Mouse (Mus musculus): ENCODE measurements around the gene A630073D07Rik.
A peak's percentile ranks its signal among the peaks of the same experiment; 100 is the strongest.
"Not testable (repeated sequence)": the region's sequence is repeated elsewhere in the genome, so short reads cannot be mapped to it uniquely, and the experiment has no call there.

The A630073D07Rik gene

DNA sequence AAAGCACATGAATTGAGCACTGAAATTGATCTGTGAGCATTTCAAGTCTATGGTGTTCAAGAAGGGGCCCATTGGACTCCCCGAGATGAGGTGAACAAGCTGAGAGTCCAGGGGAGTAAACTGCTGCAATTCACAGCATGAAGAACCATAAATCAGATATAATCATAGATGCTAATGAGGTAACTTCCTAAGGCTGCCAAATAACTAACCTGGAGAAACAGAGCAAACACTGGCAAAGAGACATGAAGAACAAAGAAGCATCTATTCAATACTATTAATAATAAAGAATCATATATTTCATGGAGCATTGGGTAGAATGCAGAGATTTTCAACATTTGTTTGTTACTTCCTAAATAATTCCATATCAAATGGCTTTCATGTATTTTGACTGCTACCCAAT, at the start of gene A630073D07Rik:
Gene A630073D07Rik, minus strand, starts transcription at position 101 of the 400 bp plus-strand sequence.
- no peak for DNase-seq (ENCODE audit: low read depth, low spot score)

DNA sequence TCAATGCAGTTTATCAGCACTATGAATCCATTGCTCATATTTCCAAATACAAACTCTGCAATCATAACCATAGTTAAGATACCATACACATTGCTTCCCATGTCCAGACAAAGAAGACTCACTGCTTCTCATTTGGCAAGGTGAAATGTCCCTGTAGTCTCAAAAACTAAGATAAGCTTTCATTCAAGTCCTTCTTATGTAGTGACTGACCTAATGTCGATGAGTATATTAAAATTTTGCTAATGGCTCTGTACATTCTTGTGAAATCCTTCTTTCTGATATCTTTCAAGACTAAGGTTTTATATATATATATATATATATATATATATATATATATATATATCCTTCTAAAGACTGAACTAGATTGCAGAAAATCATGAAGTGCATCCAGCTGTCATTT, 49.6 kb upstream of the A630073D07Rik start, which contains the start of gene Tas2r121:
Gene Tas2r121, minus strand, starts transcription at position 101 of the 400 bp plus-strand sequence.
- DNase-seq (ENCODE audit: low read depth, low spot score) = no peak

DNA sequence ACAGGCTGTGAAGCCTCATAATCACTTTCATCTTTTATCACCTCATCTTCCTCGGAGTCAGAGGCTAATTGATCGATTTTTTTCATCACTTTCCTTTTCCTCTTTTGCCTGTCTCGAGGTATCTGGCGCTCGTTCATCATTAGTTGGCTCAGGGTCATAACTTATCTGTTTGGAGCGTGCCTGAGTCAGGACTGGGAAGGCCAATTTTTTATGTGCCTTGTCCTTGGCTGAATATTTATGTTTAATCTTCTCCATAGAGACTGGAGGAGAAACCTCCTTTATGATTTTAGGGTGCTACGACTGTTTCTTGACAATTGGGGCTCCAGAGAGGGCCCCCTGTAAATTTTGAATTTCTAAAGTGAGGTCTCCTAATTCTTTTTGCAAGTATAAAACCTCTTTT, 40.3 kb upstream of the A630073D07Rik start:
- not testable (repeated sequence) for DNase-seq (ENCODE audit: low read depth, low spot score)

DNA sequence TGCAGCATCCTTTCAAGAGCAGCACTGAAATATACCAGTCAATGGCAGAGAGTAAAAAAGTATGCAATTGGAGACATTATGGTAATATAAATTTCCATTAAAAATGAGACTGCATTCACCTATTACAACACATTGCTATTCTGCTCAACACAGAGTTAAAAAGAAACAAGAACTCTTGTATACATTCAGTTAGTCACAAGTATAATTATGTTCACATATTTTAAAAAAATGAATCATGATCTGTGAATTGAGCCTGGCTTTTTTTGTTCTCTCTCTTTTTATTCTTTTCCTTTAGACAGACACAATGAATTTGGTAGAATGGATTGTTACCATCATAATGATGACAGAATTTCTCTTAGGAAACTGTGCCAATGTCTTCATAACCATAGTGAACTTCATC, 5.3 kb upstream of the A630073D07Rik start, which contains the start of gene Tas2r120:
Gene Tas2r120, plus strand, starts transcription at position 301 of the 400 bp plus-strand sequence.
- DNase-seq (ENCODE audit: low read depth, low spot score) = no peak

DNA sequence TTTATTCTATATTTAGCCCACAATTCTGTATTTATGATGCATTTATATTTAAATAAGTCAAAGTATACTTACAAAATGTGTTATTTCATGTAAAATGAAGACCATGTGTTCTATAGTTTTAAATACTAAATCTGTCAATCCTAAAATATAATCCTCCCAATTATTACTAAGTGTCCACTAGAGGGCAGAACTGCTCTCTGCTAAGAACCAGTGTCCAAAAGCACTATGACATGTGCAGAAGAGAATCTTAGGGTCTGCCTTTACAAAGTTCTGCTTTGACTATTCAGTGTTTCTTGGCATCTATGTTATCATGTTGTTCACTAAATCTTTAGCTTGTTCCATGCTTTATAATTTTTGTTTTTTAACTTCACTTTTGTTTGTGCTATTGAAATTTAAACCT, 1.9 kb downstream of the A630073D07Rik start:
- peak; percentile 48 for DNase-seq (ENCODE audit: low read depth, low spot score)

DNA sequence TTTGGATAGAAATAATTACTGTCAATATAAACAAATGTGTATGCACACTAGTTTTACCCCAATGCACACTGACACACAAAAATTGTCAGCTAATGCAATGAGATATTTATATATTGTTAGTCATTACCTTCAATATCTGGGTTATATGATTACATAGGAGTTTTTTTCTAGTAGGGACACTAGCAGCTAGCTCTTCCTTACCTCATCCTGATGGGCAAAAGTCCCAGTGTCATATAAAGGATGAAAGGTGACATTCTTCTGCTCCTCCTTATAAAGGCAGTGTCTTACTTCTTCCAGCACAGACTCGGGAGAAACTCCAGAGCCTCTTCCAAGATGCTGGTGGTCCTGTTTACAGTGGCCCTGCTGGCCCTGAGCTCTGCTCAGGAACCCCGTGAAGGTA, 55.7 kb downstream of the A630073D07Rik start, which contains the start of gene Prp2:
Gene Prp2, plus strand, starts transcription at position 301 of the 400 bp plus-strand sequence.
- not testable (repeated sequence) for DNase-seq (ENCODE audit: low read depth, low spot score)
